Mouse (Mus musculus) midbrain, embryonic 16.5 days (tissue): ENCODE data around the gene Thoc5. TPM values are rescaled to one million over a fixed set of nuclear protein-coding genes. Genes with fewer than 3 reads are reported as not detected.

Experiments used
- ATAC-seq: fragments of 200-750 bp; cut with Nextera tagmentation; 2 replicates; pipeline ENCODE4 v1.8.0; 2017; ENCODE audit warnings: moderate TSS enrichment
- H3K27ac ChIP-seq: fragments of 300-500 bp; sonication (generic); 2 replicates; pipeline ENCODE4 v1.5.1; 2014; ENCODE audit warnings: mild to moderate bottlenecking, low read length, mixed read lengths
- H3K27me3 ChIP-seq: fragments of 300-500 bp; sonication (generic); 2 replicates; pipeline ENCODE4 v1.6.1; 2014; ENCODE audit warnings: low read depth, low read length, mixed read lengths; ENCODE audit not compliant: control insufficient read depth, insufficient read depth
- H3K36me3 ChIP-seq: fragments of 300-500 bp; sonication (generic); 2 replicates; pipeline ENCODE4 v1.6.1; 2014; ENCODE audit warnings: mild to moderate bottlenecking, low read length, moderate library complexity, mixed read lengths; ENCODE audit not compliant: control insufficient read depth, insufficient read depth
- H3K4me1 ChIP-seq: fragments of 300-500 bp; sonication (generic); 2 replicates; pipeline ENCODE4 v1.6.1; 2014; ENCODE audit warnings: mild to moderate bottlenecking, low read length, mixed read lengths; ENCODE audit not compliant: control insufficient read depth, insufficient read depth
- H3K4me2 ChIP-seq: fragments of 300-500 bp; sonication (generic); 2 replicates; pipeline ENCODE4 v1.6.1; 2014; ENCODE audit warnings: mild to moderate bottlenecking, low read length, mixed read lengths
- H3K4me3 ChIP-seq: fragments of 300-500 bp; sonication (generic); 2 replicates; pipeline ENCODE4 v1.5.1; 2014; ENCODE audit warnings: low read depth, mild to moderate bottlenecking, low read length, moderate library complexity, mixed read lengths
- H3K9ac ChIP-seq: fragments of 300-500 bp; sonication (generic); 2 replicates; pipeline ENCODE4 v1.6.1; 2014; ENCODE audit warnings: low read depth, low read length, mixed read lengths
- H3K9me3 ChIP-seq: fragments of 300-500 bp; sonication (generic); replicated peaks from 2 replicates; pipeline ENCODE4 v1.6.1; 2014; ENCODE audit warnings: mild to moderate bottlenecking, low read length, mixed read lengths; ENCODE audit not compliant: control insufficient read depth, poor library complexity, severe bottlenecking
- WGBS: fragments of 180-500 bp; shearing (Covaris S2); extraction: QIAGEN DNeasy Blood & Tissue Kit; methylation state at CpG from one replicate; pipeline ENCODE4 v1.1.7; 2014; 5-methylcytosine and 5-hydroxymethylcytosine counted together
- polyA plus RNA-seq: library from polyadenylated mRNA; unstranded; fragments of >200 nt; fragmentation: Nextera tagmentation; extraction: Ambion mirVana; gene quantifications from 2 replicates; pipeline ENCODE4 v1.2.1, GENCODE M21; 2015

Thoc5 gene
- polyA plus RNA-seq, 1 experiment from 2014 or later: 57.9 TPM

GRCm38 (mm10) chr11:4886987-4887386 is 8.1 kb upstream of the Thoc5 start:
- Histone ChIP-seq H3K9me3 (no peaks in the 10 kb centered on the region), H3K4me1 (no peaks in the 10 kb centered on the region), H3K27ac (no peak overlapping the region), H3K9ac (no peak overlapping the region), H3K27me3 (no peaks in the 10 kb centered on the region), H3K4me2 (no peak overlapping the region), H3K36me3 (peaks cover 36% of the 10 kb centered on the region), H3K4me3 (no peak overlapping the region)
- no peak for ATAC-seq
- 97% methylated on average over 3 of the region's 3 CpGs for WGBS

- Histone ChIP-seq H3K4me3 (no peak overlapping the region), H3K27me3 (no peaks in the 10 kb centered on the region), H3K9me3 (no peaks in the 10 kb centered on the region), H3K36me3 (peaks cover 27% of the 10 kb centered on the region), H3K27ac (no peak overlapping the region), H3K4me2 (no peak overlapping the region), H3K9ac (no peak overlapping the region), H3K4me1 (peaks cover 6% of the 10 kb centered on the region)
- WGBS: 73% methylated on average over 5 of the region's 5 CpGs
- no peak for ATAC-seq
Observed at GRCm38 (mm10) chr11:4900437-4900836, 5.3 kb downstream of the Thoc5 start.

GRCm38 (mm10) chr11:4901956-4902355 is 6.8 kb downstream of the Thoc5 start:
- H3K9me3 ChIP-seq: no peaks in the 10 kb centered on the region
- 80% methylated on average over 6 of the region's 6 CpGs for WGBS
- no peaks in the 10 kb centered on the region for H3K27me3 ChIP-seq
- no peaks in the 10 kb centered on the region for H3K4me1 ChIP-seq
- peaks cover 30% of the 10 kb centered on the region for H3K36me3 ChIP-seq
- no peak overlapping the region for H3K27ac ChIP-seq
- ATAC-seq: no peak
- H3K4me2 ChIP-seq: no peak overlapping the region
- no peak overlapping the region for H3K9ac ChIP-seq
- H3K4me3 ChIP-seq: no peak overlapping the region

- no peaks in the 10 kb centered on the region for H3K9me3 ChIP-seq
- no peak overlapping the region for H3K4me2 ChIP-seq
- no peaks in the 10 kb centered on the region for H3K27me3 ChIP-seq
- no peak overlapping the region for H3K4me3 ChIP-seq
- H3K9ac ChIP-seq: no peak overlapping the region
- no peak overlapping the region for H3K27ac ChIP-seq
- WGBS: 94% methylated on average over 6 of the region's 6 CpGs
- no peaks in the 10 kb centered on the region for H3K4me1 ChIP-seq
- H3K36me3 ChIP-seq: peaks cover 25% of the 10 kb centered on the region
- no peak for ATAC-seq
Observed at GRCm38 (mm10) chr11:4906231-4906630, 11.1 kb downstream of the Thoc5 start.

- Histone ChIP-seq H3K9ac (no peak overlapping the region), H3K27ac (no peak overlapping the region), H3K9me3 (no peaks in the 10 kb centered on the region), H3K4me1 (no peaks in the 10 kb centered on the region), H3K36me3 (peaks cover 57% of the 10 kb centered on the region), H3K4me3 (no peak overlapping the region), H3K4me2 (no peak overlapping the region), H3K27me3 (no peaks in the 10 kb centered on the region)
- ATAC-seq: peak; percentile 48; the same call in 1 of the 2 replicates
- 50% methylated on average over 1 of the region's 1 CpGs for WGBS
Observed at GRCm38 (mm10) chr11:4916068-4916467, 20.9 kb downstream of the Thoc5 start.

- Histone ChIP-seq H3K9ac (no peak overlapping the region), H3K4me3 (no peak overlapping the region), H3K36me3 (peaks cover 61% of the 10 kb centered on the region), H3K4me2 (no peak overlapping the region), H3K4me1 (no peaks in the 10 kb centered on the region), H3K27ac (no peak overlapping the region), H3K27me3 (no peaks in the 10 kb centered on the region), H3K9me3 (no peaks in the 10 kb centered on the region)
- ATAC-seq: no peak
- WGBS: 87% methylated on average over 2 of the region's 2 CpGs
Observed at GRCm38 (mm10) chr11:4921281-4921680, 26.2 kb downstream of the Thoc5 start.

- Histone ChIP-seq H3K4me1 (no peaks in the 10 kb centered on the region), H3K27me3 (no peaks in the 10 kb centered on the region), H3K4me2 (no peak overlapping the region), H3K9ac (no peak overlapping the region), H3K36me3 (peaks cover 66% of the 10 kb centered on the region), H3K27ac (no peak overlapping the region), H3K9me3 (no peaks in the 10 kb centered on the region), H3K4me3 (no peak overlapping the region)
- no peak for ATAC-seq
- WGBS: 96% methylated on average over 7 of the region's 7 CpGs
Observed at GRCm38 (mm10) chr11:4921751-4922150, 26.6 kb downstream of the Thoc5 start.

- Histone ChIP-seq H3K4me3 (no peak overlapping the region), H3K36me3 (peaks cover 40% of the 10 kb centered on the region), H3K27me3 (no peaks in the 10 kb centered on the region), H3K4me1 (peaks cover 6% of the 10 kb centered on the region; the same call in 1 of the 2 replicates), H3K9me3 (no peaks in the 10 kb centered on the region), H3K9ac (no peak overlapping the region), H3K27ac (no peak overlapping the region), H3K4me2 (no peak overlapping the region)
- WGBS: 93% methylated on average over 3 of the region's 3 CpGs
- no peak for ATAC-seq
Observed at GRCm38 (mm10) chr11:4927224-4927623, 32.1 kb downstream of the Thoc5 start.

- WGBS: 33% methylated on average over 1 of the region's 1 CpGs
- ATAC-seq: peak; percentile 51; the same call in 1 of the 2 replicates
- Histone ChIP-seq H3K36me3 (peaks cover 13% of the 10 kb centered on the region; the same call in 1 of the 2 replicates), H3K9ac (0 out of 2 replicates have a peak overlapping the region, but pooled peaks have one; percentile 38), H3K4me2 (no peak overlapping the region; the same call in 1 of the 2 replicates), H3K9me3 (no peaks in the 10 kb centered on the region), H3K27me3 (no peaks in the 10 kb centered on the region), H3K4me1 (peaks cover 6% of the 10 kb centered on the region; the same call in 1 of the 2 replicates), H3K27ac (peak overlapping the region; percentile 64), H3K4me3 (no peak overlapping the region)
Observed at GRCm38 (mm10) chr11:4931009-4931601, 36.0 kb downstream of the Thoc5 start.
